Mouse (Mus musculus) bone marrow macrophage, adult 2 months (primary cell): ENCODE measurements at regions not wholly inside any gene's neighbourhood (a gene's known extent, or its start where the extent isn't known, plus 50 kb on each side); places are given as distances from the start of the nearest gene placed in this dataset.

ENCODE experiments used
- CTCF ChIP-seq: IDR thresholded peaks from 2 replicates; pipeline ENCODE4 v1.5.1; 2012; ENCODE audit warnings: low read depth, mild to moderate bottlenecking, low read length, moderate library complexity
- POLR2A ChIP-seq: IDR thresholded peaks from 2 replicates; pipeline ENCODE4 v1.6.1; 2012; ENCODE audit warnings: mild to moderate bottlenecking, low read depth, low read length, borderline replicate concordance

- TF ChIP-seq CTCF (no peak), POLR2A (no peak)
Measured at GRCm38 (mm10) chr10:16993789-16994188, 729.2 kb upstream of the Cited2 start.
